Mouse (Mus musculus) neural tube, embryonic 14.5 days (tissue): ENCODE data around the gene Pgm3. TPM values are rescaled to one million over a fixed set of nuclear protein-coding genes. Genes with fewer than 3 reads are reported as not detected.

Experiments used
- ATAC-seq: fragments of 200-750 bp; cut with Nextera tagmentation; 2 replicates; pipeline ENCODE4 v1.8.0; 2017; ENCODE audit warnings: low read depth, mild to moderate bottlenecking, moderate TSS enrichment, moderate library complexity
- H3K27ac ChIP-seq: fragments of 300-500 bp; sonication (generic); 2 replicates; pipeline ENCODE4 v1.5.1; 2014; ENCODE audit warnings: low read depth, mild to moderate bottlenecking, control low read depth, low read length, moderate library complexity, mixed read lengths
- H3K27me3 ChIP-seq: fragments of 300-500 bp; sonication (generic); 2 replicates; pipeline ENCODE4 v1.6.1; 2014; ENCODE audit warnings: low read length; ENCODE audit not compliant: control insufficient read depth, insufficient read depth
- H3K36me3 ChIP-seq: fragments of 300-500 bp; sonication (generic); 2 replicates; pipeline ENCODE4 v1.6.1; 2014; ENCODE audit warnings: low read length, mixed read lengths; ENCODE audit not compliant: control insufficient read depth, insufficient read depth
- H3K4me1 ChIP-seq: fragments of 300-500 bp; sonication (generic); 2 replicates; pipeline ENCODE4 v1.6.1; 2014; ENCODE audit warnings: low read length; ENCODE audit not compliant: control insufficient read depth, insufficient read depth
- H3K4me2 ChIP-seq: fragments of 300-500 bp; sonication (generic); 2 replicates; pipeline ENCODE4 v1.6.1; 2014; ENCODE audit warnings: mild to moderate bottlenecking, low read depth, low read length, control low read depth
- H3K4me3 ChIP-seq: fragments of 300-500 bp; sonication (generic); 2 replicates; pipeline ENCODE4 v1.5.1; 2014; ENCODE audit warnings: low read depth, low read length, control low read depth, mixed read lengths
- H3K9ac ChIP-seq: fragments of 300-500 bp; sonication (generic); replicated peaks from 2 replicates; pipeline ENCODE4 v1.6.1; 2014; ENCODE audit warnings: low read depth, mild to moderate bottlenecking, control low read depth, low read length, mixed read lengths
- H3K9me3 ChIP-seq: fragments of 300-500 bp; sonication (generic); 2 replicates; pipeline ENCODE4 v1.6.1; 2016; ENCODE audit warnings: low read length; ENCODE audit not compliant: control insufficient read depth
- WGBS: fragments of 180-500 bp; shearing (Covaris S2); extraction: QIAGEN DNeasy Blood & Tissue Kit; methylation state at CpG from one replicate; pipeline ENCODE4 v1.1.7; 2014; 5-methylcytosine and 5-hydroxymethylcytosine counted together
- polyA plus RNA-seq: library from polyadenylated mRNA; unstranded; fragments of >200 nt; fragmentation: Nextera tagmentation; extraction: Ambion mirVana; gene quantifications from 2 replicates; pipeline ENCODE4 v1.2.1, GENCODE M21; 2014

Gene Pgm3
- polyA plus RNA-seq, 1 experiment from 2014 or later: 34.6 TPM

DNA sequence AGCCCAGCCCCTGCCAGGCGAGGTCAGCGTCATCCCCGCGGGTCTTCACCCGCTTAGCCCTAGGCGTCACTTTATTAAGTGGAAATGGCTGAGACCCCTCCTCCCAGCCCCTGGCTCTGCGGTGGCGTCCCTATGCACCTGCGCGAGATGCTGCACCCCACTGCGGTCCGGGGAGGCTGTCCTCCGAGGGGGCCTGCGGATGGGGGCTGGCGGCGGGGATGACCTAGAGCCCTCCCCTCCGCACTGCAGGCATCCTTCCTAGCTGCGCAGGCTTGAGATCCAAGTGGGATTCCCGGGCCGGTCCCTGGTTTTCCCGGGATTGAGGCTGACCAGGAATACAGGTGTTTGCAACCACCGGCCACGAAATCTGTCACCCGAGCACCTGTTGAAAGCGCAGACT, 554 bp upstream of the Pgm3 start:
- H3K9ac ChIP-seq: peak overlapping the region; percentile 63
- peaks cover 6% of the 10 kb centered on the region; the same call in 1 of the 2 replicates for H3K36me3 ChIP-seq
- under 1% methylated on average over 22 of the region's 25 CpGs for WGBS
- H3K4me1 ChIP-seq: peaks cover 8% of the 10 kb centered on the region
- H3K27me3 ChIP-seq: no peaks in the 10 kb centered on the region
- ATAC-seq: no peak
- peak overlapping the region; percentile 60 for H3K4me3 ChIP-seq
- peak overlapping the region; percentile 98 for H3K4me2 ChIP-seq
- no peaks in the 10 kb centered on the region for H3K9me3 ChIP-seq
- no peak overlapping the region for H3K27ac ChIP-seq

DNA sequence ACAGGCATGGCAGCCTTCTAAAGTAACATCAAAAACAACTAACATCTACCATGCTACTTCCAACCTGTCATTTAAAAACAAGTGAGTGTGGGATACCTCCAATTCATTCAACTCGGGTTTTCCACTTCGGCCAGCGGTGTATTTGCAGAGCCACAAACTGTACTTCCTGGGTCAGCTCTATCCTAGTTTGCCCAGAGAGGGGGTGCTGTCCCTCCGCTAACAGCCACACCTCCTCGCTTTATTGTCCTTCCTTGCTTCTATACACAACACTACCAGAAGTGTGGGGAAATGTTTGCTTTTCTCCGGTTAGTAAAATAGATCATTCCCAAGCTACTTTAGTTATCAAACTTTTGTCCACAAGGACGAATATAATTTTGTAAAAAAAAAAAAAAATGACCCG, 696 bp downstream of the Pgm3 start:
- peak overlapping the region; percentile 63; the same call in 1 of the 2 replicates for H3K9ac ChIP-seq
- peak overlapping the region; percentile 98 for H3K4me2 ChIP-seq
- no peak for ATAC-seq
- no peaks in the 10 kb centered on the region for H3K27me3 ChIP-seq
- H3K4me3 ChIP-seq: peak overlapping the region; percentile 60
- H3K9me3 ChIP-seq: no peaks in the 10 kb centered on the region
- WGBS: 17% methylated on average over 8 of the region's 8 CpGs
- peaks cover 8% of the 10 kb centered on the region for H3K4me1 ChIP-seq
- H3K36me3 ChIP-seq: peaks cover 9% of the 10 kb centered on the region; the same call in 1 of the 2 replicates
- no peak overlapping the region for H3K27ac ChIP-seq

DNA sequence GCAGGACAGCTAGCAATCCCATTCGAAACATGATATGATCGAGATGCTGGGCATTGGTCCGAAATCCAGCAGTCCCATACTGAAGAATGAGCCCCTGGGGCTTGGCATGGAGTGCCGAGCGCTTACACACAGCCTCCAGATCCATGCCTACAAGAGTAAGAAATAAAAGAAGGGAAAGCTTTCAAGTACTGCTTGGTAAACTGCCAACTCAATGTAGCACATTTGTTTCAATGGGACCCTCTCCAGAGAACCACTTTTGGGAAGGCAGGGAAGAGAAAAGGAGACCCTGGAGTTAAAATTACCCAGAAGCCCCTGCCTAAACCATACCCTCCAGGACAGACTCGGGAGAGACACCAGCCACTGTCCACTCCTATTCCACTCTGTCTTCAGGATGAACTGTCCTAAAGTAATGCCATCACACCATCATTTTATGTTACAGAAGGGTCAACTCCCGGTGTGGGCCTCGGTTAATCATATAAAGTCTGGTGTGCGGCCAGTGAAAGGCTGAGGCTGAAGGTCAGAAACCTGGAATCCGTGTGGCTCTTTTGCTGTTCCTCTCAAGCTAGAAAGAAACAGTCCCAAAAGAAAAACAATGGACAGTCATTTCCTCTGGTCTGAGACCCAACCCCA, 1.3 kb downstream of the Pgm3 start:
- H3K4me2 ChIP-seq: peak overlapping the region; percentile 98; the same call in 1 of the 2 replicates
- H3K9me3 ChIP-seq: no peaks in the 10 kb centered on the region
- H3K4me1 ChIP-seq: peaks cover 8% of the 10 kb centered on the region
- no peak overlapping the region for H3K27ac ChIP-seq
- ATAC-seq: no peak
- 75% methylated on average over 10 of the region's 10 CpGs for WGBS
- peak overlapping the region; percentile 60; the same call in 1 of the 2 replicates for H3K4me3 ChIP-seq
- peaks cover 13% of the 10 kb centered on the region for H3K36me3 ChIP-seq
- H3K9ac ChIP-seq: peak overlapping the region; percentile 25; the same call in 1 of the 2 replicates
- no peaks in the 10 kb centered on the region for H3K27me3 ChIP-seq

DNA sequence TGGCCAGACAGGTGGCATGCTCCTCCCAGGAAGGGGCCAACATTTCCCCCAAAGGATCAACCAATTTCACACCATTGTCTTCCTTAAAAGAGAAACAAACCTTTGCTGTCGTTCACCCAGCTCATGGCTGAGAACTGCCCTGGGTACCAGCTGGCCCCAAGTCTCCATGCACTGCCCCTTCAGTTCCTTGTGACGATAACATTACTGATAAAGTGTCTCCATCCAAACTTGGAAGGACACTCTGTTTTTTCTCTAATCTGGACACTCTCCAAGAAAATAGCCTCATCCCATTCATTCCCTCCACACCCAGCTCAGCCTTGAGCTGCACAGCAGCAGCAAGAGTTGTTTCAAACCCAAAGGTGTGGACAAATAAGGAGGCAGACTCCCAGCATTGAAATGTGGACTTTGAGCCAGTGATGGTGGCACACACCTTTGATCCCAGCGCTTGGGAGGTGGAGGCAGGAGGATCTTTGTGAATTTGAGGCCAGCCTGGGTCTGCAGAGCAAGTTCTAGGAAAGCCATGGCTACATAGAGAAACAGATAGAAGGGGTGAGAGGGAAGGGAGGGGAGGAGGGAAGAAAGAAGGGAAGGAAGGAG, 2.2 kb downstream of the Pgm3 start:
- no peaks in the 10 kb centered on the region for H3K9me3 ChIP-seq
- H3K4me1 ChIP-seq: peaks cover 8% of the 10 kb centered on the region
- H3K27ac ChIP-seq: no peak overlapping the region
- no peak for ATAC-seq
- no peak overlapping the region for H3K4me2 ChIP-seq
- H3K27me3 ChIP-seq: no peaks in the 10 kb centered on the region
- peaks cover 22% of the 10 kb centered on the region for H3K36me3 ChIP-seq
- WGBS: 86% methylated on average over 3 of the region's 3 CpGs
- no peak overlapping the region for H3K4me3 ChIP-seq
- H3K9ac ChIP-seq: no peak overlapping the region

DNA sequence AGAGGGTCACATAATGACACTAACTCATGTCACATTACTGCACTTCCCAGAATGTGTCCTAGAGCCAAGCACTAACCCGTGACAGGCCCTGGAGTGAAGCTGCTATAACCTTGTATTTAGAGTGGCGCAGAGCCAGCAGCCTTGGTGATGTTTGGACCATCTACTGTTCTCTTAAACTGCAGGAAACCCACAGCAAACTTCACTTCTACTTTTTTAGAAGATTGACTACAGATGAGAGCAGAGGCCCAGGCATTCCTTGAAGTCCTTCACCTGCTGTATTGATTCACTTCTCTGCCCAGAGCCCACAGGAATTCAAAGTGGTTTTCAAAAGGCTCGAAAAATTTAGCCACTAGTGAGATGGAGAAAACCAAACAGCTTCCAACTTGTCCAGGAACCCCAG, 11.1 kb downstream of the Pgm3 start:
- Histone ChIP-seq H3K27ac (no peak overlapping the region), H3K9ac (no peak overlapping the region), H3K27me3 (no peaks in the 10 kb centered on the region), H3K4me2 (no peak overlapping the region), H3K9me3 (no peaks in the 10 kb centered on the region), H3K4me3 (no peak overlapping the region), H3K4me1 (no peaks in the 10 kb centered on the region), H3K36me3 (peaks cover 48% of the 10 kb centered on the region)
- no peak for ATAC-seq
- 85% methylated on average over 3 of the region's 3 CpGs for WGBS

DNA sequence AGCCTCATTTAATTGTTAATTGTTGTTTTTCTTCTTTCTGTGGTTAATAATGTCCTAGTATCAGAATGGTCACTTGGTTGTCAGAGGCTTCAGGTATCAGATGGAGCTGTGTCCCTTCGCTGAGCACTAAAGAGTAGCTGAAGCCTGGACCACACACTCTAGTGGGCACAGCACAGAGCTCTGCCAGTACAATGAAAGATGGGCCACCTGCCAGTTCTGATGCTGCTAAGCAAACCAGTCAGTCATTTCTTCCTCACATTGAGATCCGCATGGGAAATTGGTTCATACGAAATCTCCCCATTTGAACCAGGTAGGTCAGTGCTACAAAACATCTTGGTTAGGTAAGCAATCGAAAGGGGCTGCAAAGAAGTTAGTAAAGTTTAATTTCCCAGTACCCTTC, 17.0 kb downstream of the Pgm3 start:
- no peaks in the 10 kb centered on the region for H3K4me1 ChIP-seq
- H3K9me3 ChIP-seq: no peaks in the 10 kb centered on the region
- H3K9ac ChIP-seq: no peak overlapping the region
- WGBS: 95% methylated on average over 4 of the region's 4 CpGs
- H3K27ac ChIP-seq: no peak overlapping the region
- peaks cover 60% of the 10 kb centered on the region for H3K36me3 ChIP-seq
- no peaks in the 10 kb centered on the region for H3K27me3 ChIP-seq
- no peak overlapping the region for H3K4me2 ChIP-seq
- no peak for ATAC-seq
- no peak overlapping the region for H3K4me3 ChIP-seq

DNA sequence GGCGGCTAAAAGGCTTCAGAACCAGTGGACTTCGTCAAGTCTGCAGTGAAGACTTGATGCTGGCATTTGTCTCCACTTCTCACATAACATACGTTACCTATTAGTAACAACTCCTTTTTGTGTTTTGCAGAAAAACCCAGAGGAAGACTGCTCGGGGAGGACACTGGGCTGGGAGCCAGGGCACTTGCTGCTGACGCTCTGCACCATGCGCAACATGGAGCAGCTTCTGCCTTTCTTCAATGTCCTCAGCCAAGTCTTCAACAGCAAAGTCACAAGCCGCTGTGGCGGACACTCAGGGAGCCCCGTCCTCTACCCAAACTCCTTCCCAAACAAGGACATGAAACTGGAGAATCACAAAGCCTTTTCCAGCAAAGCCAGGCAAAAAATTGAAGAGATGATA, 17.8 kb downstream of the Pgm3 start:
- Histone ChIP-seq H3K4me3 (no peak overlapping the region), H3K4me2 (no peak overlapping the region), H3K4me1 (no peaks in the 10 kb centered on the region), H3K36me3 (peaks cover 53% of the 10 kb centered on the region), H3K27me3 (no peaks in the 10 kb centered on the region), H3K9ac (no peak overlapping the region), H3K9me3 (no peaks in the 10 kb centered on the region), H3K27ac (no peak overlapping the region)
- ATAC-seq: no peak
- WGBS: 87% methylated on average over 9 of the region's 9 CpGs

DNA sequence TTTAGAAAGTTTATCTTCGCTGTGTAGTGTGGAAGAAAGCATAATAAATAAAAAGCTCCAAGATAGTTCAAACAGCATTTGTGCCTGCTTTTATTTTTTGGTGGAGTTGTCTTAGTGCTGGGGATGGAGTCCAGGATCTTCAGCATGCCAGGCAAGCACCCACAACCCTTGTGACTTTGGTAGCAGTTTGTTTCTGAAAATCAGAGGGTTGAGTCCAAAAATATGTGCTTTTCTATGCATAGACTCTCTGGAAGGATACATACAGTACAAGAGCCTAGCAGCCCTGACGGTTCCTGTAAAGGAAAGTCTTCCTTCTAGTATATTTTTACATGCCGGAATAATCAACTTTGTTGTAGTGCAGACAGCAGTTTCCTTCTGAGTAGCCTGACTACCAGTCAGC, 20.9 kb downstream of the Pgm3 start:
- H3K9ac ChIP-seq: no peak overlapping the region
- ATAC-seq: no peak
- no peaks in the 10 kb centered on the region for H3K27me3 ChIP-seq
- no peaks in the 10 kb centered on the region for H3K4me1 ChIP-seq
- WGBS: 90% methylated on average over 3 of the region's 3 CpGs
- H3K9me3 ChIP-seq: no peaks in the 10 kb centered on the region
- no peak overlapping the region for H3K27ac ChIP-seq
- H3K4me2 ChIP-seq: no peak overlapping the region
- no peak overlapping the region for H3K4me3 ChIP-seq
- H3K36me3 ChIP-seq: peaks cover 49% of the 10 kb centered on the region

DNA sequence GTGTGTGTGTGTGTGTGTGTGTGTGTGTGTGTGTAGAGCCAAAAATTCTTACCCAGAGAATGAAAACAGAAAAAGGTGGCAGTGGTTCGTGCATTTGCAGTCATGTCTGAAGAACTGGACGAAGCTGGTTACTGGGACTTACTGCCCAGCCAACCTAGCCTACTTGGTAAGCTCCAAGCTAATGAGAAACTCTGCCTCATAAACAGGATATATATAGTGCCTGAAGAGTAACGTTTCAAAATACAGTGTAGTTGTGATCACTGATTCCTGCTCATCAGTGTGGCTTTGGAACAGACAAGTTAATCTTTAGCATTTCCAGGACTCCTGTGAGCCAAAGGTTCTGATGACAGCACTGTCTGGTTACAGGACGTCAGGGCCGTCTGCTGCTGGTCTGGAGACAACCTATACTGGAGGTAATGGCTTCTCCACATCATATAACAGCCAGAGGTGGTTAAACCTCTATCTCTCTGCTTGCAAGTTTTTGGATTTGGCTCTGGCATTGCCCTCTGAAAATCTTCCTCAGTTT, 21.9 kb downstream of the Pgm3 start:
- no peaks in the 10 kb centered on the region for H3K27me3 ChIP-seq
- 90% methylated on average over 5 of the region's 5 CpGs for WGBS
- no peaks in the 10 kb centered on the region for H3K9me3 ChIP-seq
- no peak overlapping the region for H3K4me3 ChIP-seq
- no peak for ATAC-seq
- H3K27ac ChIP-seq: no peak overlapping the region
- no peak overlapping the region for H3K9ac ChIP-seq
- H3K36me3 ChIP-seq: peaks cover 48% of the 10 kb centered on the region
- H3K4me1 ChIP-seq: no peaks in the 10 kb centered on the region
- no peak overlapping the region for H3K4me2 ChIP-seq
